Mouse (Mus musculus): Measurements from ENCODE around the gene 2810408A11Rik. TPM values are rescaled to one million over a fixed set of nuclear protein-coding genes. Genes with fewer than 3 reads are reported as not detected.

2810408A11Rik gene
- polyA plus RNA-seq, 1 experiment from 2014 or later = 22.4 TPM

DNA sequence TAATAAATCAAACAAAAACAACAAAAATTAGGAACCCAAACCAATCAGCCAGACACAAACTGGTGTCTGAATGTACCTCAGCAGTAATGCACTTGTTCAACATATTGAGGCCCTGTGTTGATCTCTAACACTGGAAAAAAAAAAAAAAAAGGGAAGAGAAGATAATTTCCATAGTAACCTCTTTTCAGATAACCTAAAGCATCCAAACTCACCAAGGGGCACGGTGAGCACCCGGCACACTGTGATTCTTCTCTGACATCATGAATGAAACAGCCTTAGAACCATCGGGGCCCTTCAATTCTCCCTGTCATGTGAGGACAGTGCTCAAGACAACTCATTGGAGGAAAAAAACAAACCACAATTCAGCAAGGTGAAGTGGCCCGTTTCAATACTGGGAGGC is 28.9 kb upstream of the 2810408A11Rik start:
- Histone ChIP-seq H3K4me1 (0 out of 2 replicates have a peak, but pooled peaks cover 2% of the 10 kb centered on the region), H3K27me3 (0 out of 2 replicates have a peak, but pooled peaks cover 2% of the 10 kb centered on the region), H3K4me2 (no peak overlapping the region), H3K36me3 (replicated peaks) (no peaks in the 10 kb centered on the region), H3K9me3 (no peaks in the 10 kb centered on the region), H3K9ac (no peak overlapping the region), H3K4me3 (replicated peaks) (no peak overlapping the region), H3K27ac (no peak overlapping the region)
- 85% methylated on average over 4 of the region's 4 CpGs for WGBS
- no peak for ATAC-seq (ENCODE audit: low FRiP score)

- Histone ChIP-seq H3K4me3 (replicated peaks) (no peak overlapping the region), H3K4me1 (peaks cover under 1% of the 10 kb centered on the region; the same call in 1 of the 2 replicates), H3K9me3 (no peaks in the 10 kb centered on the region), H3K4me2 (no peak overlapping the region), H3K27ac (no peak overlapping the region), H3K27me3 (no peaks in the 10 kb centered on the region), H3K36me3 (replicated peaks) (no peaks in the 10 kb centered on the region), H3K9ac (no peak overlapping the region)
- 94% methylated on average over 2 of the region's 2 CpGs for WGBS
- ATAC-seq (ENCODE audit: low FRiP score) = no peak
Observed at GRCm38 (mm10) chr11:69927501-69927900, 26.7 kb upstream of the 2810408A11Rik start.

DNA sequence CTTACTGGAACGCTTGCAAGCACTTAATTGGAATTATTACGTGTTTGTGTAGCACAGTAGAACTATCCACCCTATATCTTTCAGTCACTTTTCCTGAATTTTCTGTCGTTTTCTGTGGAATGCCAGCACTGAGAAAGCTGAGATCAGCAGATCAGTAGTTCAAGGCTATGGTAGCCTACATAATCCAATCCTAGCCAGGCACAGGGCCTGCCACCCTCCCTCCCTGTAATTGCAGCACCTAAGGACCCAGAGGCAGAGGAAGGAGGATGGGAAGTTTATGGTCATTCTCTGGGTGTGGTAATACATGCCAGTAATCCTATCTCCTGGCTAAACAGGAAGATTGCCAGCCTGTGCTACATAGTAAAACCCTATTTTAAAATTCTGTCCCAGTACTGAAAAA is 22.0 kb upstream of the 2810408A11Rik start:
- Histone ChIP-seq H3K27ac (peak overlapping the region; percentile 94; the same call in 1 of the 2 replicates), H3K4me1 (peaks cover 19% of the 10 kb centered on the region), H3K27me3 (no peaks in the 10 kb centered on the region), H3K4me2 (0 out of 2 replicates have a peak overlapping the region, but pooled peaks have one; percentile 92), H3K9ac (peak overlapping the region; percentile 99; the same call in 1 of the 2 replicates), H3K36me3 (replicated peaks) (peaks cover 16% of the 10 kb centered on the region), H3K4me3 (replicated peaks) (no peak overlapping the region), H3K9me3 (no peaks in the 10 kb centered on the region)
- ATAC-seq (ENCODE audit: low FRiP score) = no peak
- 70% methylated on average over 3 of the region's 3 CpGs for WGBS

DNA sequence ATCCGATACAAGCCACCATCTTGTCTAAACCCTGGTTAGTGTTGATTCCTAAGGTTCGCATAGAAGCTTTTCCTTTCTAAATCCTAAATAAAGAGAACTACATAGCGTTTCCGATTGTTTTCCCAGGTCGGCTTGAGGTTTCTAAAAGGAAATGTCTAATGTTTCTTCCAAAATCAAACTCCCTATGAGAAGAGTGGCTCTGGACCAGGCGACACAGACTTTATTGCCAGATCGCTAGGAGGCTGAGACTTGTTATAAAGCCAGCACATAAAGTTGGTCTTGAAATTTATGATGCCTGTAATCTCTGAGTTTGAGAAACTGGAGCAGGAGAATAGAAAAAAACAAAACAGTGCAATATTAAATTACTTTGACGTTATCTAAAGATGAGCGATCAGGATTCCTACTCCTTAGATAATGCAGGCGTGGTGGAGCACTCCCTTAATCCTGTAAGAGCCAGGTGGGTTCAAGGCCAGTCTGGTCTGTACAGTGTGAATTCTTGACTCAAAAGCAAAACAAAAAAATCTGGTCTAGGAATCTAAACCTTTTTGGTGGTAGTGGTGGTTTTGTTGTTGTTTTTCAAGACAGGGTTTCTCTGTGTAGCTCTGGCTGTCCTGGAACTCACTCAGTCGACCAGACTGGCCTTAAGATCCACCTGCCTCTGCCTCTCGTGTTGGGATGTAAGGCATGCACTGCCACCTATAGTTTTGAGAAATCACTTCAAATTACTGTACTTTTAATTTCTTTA is 21.4 kb upstream of the 2810408A11Rik start:
- H3K36me3 ChIP-seq (replicated peaks) = peaks cover 22% of the 10 kb centered on the region
- H3K9ac ChIP-seq = peak overlapping the region; percentile 99
- peak overlapping the region; percentile 94 for H3K27ac ChIP-seq
- no peaks in the 10 kb centered on the region for H3K27me3 ChIP-seq
- peak overlapping the region; percentile 92 for H3K4me2 ChIP-seq
- WGBS = 4% methylated on average over 12 of the region's 12 CpGs
- H3K9me3 ChIP-seq = no peaks in the 10 kb centered on the region
- peaks cover 19% of the 10 kb centered on the region for H3K4me1 ChIP-seq
- peak overlapping the region; percentile 100 for H3K4me3 ChIP-seq (replicated peaks)
- ATAC-seq (ENCODE audit: low FRiP score) = no peak

- peaks cover 19% of the 10 kb centered on the region for H3K4me1 ChIP-seq
- no peaks in the 10 kb centered on the region for H3K9me3 ChIP-seq
- peak within 1 kb of the TSS; percentile 92 for H3K4me2 ChIP-seq
- WGBS = under 1% methylated on average over 78 of the region's 78 CpGs
- H3K27me3 ChIP-seq = no peaks in the 10 kb centered on the region
- H3K9ac ChIP-seq = peak within 1 kb of the TSS; percentile 99
- H3K36me3 ChIP-seq (replicated peaks) = peaks cover 30% of the 10 kb centered on the region
- peak within 1 kb of the TSS; percentile 94 for H3K27ac ChIP-seq
- peak within 1 kb of the TSS; percentile 100 for H3K4me3 ChIP-seq (replicated peaks)
- ATAC-seq (ENCODE audit: low FRiP score) = peak; percentile 96
Observed at GRCm38 (mm10) chr11:69921114-69922011, 20.6 kb upstream of the 2810408A11Rik start, which contains the start of gene Eif5a. Gene Eif5a (minus strand): TSS chr11:69921958.

DNA sequence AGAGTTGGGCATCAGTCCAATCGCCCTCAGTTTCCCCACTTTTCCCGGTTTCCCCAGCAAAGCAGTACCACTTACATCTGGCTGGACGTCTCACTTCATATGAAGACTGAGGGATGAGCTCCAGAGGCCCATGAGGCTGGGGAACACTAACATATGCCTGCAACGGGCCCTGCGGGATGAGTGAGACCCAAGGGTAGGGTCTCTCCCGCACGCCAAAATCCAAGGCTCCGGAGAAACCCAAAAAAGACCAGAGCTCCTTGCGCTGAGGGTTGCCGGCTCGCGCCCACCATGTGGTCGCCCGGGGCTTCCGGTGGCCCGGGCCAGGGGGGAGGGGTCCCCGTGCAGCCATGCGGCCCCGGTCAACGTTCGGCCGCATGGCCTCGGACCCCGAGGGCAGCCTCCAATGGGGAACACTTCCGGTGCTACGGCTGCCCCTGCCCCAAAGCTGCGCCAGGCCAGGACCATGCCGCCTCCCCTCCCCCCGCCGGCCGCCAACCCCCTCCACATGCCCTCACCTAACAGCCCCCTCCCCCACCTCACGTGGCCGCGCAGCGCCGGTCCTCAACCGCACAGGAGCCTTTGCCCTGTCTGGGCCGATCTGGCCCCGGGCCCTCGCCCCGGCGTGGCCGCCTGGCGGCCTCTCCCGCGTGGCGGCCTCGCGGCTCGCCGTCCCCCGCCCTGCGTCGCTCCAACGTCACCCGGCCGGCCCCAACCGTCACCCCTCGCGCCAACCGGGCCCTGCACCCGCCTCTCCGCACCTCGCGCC is 19.7 kb upstream of the 2810408A11Rik start:
- Histone ChIP-seq H3K36me3 (replicated peaks) (peaks cover 40% of the 10 kb centered on the region), H3K27me3 (no peaks in the 10 kb centered on the region), H3K4me1 (peaks cover 27% of the 10 kb centered on the region), H3K9me3 (no peaks in the 10 kb centered on the region), H3K4me2 (peak overlapping the region; percentile 92), H3K4me3 (replicated peaks) (peak overlapping the region; percentile 100), H3K9ac (peak overlapping the region; percentile 99), H3K27ac (peak overlapping the region; percentile 94)
- 0% methylated on average over 61 of the region's 65 CpGs for WGBS
- ATAC-seq (ENCODE audit: low FRiP score) = peak; percentile 45

DNA sequence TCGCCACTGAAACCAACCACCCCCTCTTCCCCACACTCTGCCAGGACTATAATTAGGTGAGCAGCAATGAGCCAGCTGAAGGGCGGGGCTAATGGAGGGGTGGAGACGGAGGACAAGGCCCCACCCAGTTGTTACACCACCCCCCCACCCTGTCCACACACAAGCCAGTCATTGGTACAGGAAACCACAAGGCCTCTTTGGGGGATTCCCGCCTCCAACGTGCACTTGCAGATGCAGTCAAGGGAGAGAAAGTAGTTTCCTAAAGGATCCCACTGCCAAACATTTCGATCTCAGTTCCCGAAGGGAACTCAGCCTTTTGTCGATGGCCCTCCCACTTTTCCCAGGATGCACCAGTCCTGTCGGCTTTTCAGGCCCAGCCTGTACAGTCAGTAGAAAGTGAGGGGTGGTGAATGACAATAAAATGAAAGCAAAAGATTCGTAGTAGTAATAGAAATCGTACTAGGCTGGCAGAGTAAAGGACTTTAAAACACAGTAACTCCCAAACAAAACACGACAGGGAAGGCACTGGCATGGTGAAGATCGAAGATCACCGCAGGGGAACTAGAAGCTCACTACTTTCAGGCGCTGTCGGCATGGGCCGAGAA is 19.0 kb upstream of the 2810408A11Rik start:
- no peak for ATAC-seq (ENCODE audit: low FRiP score)
- peak overlapping the region; percentile 92 for H3K4me2 ChIP-seq
- H3K27ac ChIP-seq = peak overlapping the region; percentile 94
- H3K36me3 ChIP-seq (replicated peaks) = peaks cover 46% of the 10 kb centered on the region
- WGBS = under 1% methylated on average over 17 of the region's 17 CpGs
- H3K4me1 ChIP-seq = peaks cover 34% of the 10 kb centered on the region
- H3K9ac ChIP-seq = peak overlapping the region; percentile 99
- no peaks in the 10 kb centered on the region for H3K9me3 ChIP-seq
- H3K4me3 ChIP-seq (replicated peaks) = peak overlapping the region; percentile 100
- H3K27me3 ChIP-seq = no peaks in the 10 kb centered on the region

DNA sequence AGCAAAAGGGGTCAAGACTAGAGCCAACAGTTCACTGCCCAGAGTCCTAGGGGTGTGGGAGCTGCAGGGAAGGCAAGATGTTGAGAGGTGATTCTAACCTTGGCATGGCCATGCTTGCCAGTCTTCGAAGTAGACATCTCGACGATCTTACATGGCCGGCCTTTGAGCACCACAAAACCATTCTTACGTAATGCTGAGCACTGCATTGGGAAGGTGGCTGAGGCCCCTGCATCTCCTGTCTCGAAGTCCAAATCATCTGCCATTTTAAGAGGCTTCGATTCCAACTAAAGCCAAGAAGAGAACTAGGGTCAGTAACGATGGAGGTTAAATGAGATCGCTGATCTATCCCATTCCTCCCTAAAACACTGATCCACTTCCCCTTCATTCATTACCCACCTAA is 18.3 kb upstream of the 2810408A11Rik start:
- peaks cover 40% of the 10 kb centered on the region for H3K4me1 ChIP-seq
- no peak overlapping the region for H3K27ac ChIP-seq
- peak overlapping the region; percentile 100 for H3K4me3 ChIP-seq (replicated peaks)
- no peaks in the 10 kb centered on the region for H3K9me3 ChIP-seq
- peaks cover 47% of the 10 kb centered on the region for H3K36me3 ChIP-seq (replicated peaks)
- peak overlapping the region; percentile 92 for H3K4me2 ChIP-seq
- no peaks in the 10 kb centered on the region for H3K27me3 ChIP-seq
- ATAC-seq (ENCODE audit: low FRiP score) = no peak
- WGBS = 83% methylated on average over 9 of the region's 9 CpGs
- H3K9ac ChIP-seq = peak overlapping the region; percentile 99; the same call in 1 of the 2 replicates

- peaks cover 51% of the 10 kb centered on the region for H3K36me3 ChIP-seq (replicated peaks)
- H3K27me3 ChIP-seq = no peaks in the 10 kb centered on the region
- H3K4me2 ChIP-seq = no peak overlapping the region
- no peak overlapping the region for H3K4me3 ChIP-seq (replicated peaks)
- H3K9me3 ChIP-seq = no peaks in the 10 kb centered on the region
- ATAC-seq (ENCODE audit: low FRiP score) = no peak
- H3K27ac ChIP-seq = no peak overlapping the region
- peaks cover 45% of the 10 kb centered on the region for H3K4me1 ChIP-seq
- H3K9ac ChIP-seq = no peak overlapping the region
- 89% methylated on average over 5 of the region's 5 CpGs for WGBS
Observed at GRCm38 (mm10) chr11:69918118-69918517, 17.3 kb upstream of the 2810408A11Rik start.

GRCm38 (mm10) chr11:69917379-69917948 is 16.7 kb upstream of the 2810408A11Rik start:
- H3K27ac ChIP-seq = no peak overlapping the region
- H3K9me3 ChIP-seq = no peaks in the 10 kb centered on the region
- H3K9ac ChIP-seq = peak overlapping the region; percentile 3; the same call in 1 of the 2 replicates
- H3K4me1 ChIP-seq = peaks cover 49% of the 10 kb centered on the region
- peaks cover 58% of the 10 kb centered on the region for H3K36me3 ChIP-seq (replicated peaks)
- no peak for ATAC-seq (ENCODE audit: low FRiP score)
- H3K4me2 ChIP-seq = no peak overlapping the region
- 85% methylated on average over 8 of the region's 8 CpGs for WGBS
- H3K27me3 ChIP-seq = no peaks in the 10 kb centered on the region
- H3K4me3 ChIP-seq (replicated peaks) = no peak overlapping the region

Data from forebrain, embryonic 12.5 days (tissue).